Mouse (Mus musculus) right cerebral cortex, postnatal 4 days (tissue): ENCODE results near the gene Grik3.

Experiments
- DNase-seq: peaks from one replicate; pipeline ENCODE4 v3.0.0-alpha.2; 2022

Grik3 gene

GRCm38 (mm10) chr4:125490661-125491504 lies at the start of gene Grik3:
Gene Grik3 (plus strand): TSS chr4:125490700.
- DNase-seq: peak; percentile 37

DNA sequence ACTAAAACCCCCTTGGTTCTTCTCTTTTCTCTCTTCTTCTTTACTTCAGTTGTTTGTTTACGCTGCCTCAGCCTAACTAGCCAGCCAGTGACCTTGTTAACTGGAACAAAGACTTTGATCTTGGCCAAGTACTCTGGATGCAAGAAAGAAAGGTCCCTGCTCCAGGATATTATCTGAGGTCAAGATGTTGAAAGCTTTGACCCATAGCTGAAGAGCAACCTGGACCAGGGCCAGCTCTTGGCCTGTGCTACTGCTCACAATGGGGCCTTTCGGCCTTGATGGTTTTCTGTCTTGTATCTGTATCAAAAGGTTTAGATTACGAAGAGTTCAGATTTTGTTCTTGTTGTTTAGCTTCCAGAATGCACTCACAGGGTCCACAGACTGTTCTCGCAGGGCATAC lies 48.7 kb upstream of the Grik3 start:
- DNase-seq: no peak

DNA sequence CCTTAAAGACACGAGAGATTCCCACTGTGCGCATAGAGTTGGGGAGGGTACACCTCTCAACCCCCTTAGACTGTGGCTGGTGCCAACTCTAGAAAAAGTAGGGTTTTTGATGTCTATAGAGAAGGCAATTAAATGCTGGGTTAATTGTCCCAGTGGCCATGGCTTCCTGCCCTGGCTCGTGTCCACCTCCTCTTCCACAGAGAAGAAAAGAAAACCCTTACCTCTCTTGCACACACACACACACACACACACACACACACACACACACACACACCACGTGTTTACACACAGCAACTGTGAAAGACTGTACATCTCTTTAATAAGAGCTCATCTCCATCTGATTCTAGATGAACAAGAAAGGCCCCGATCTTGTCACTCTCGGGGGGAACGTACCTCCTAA lies 46.1 kb upstream of the Grik3 start:
- DNase-seq: no peak

- no peak for DNase-seq
Measured at GRCm38 (mm10) chr4:125450602-125451321, 39.7 kb upstream of the Grik3 start.

- no peak for DNase-seq
Measured at GRCm38 (mm10) chr4:125451821-125452220, 38.7 kb upstream of the Grik3 start.

- no peak for DNase-seq
Measured at GRCm38 (mm10) chr4:125456506-125456905, 34.0 kb upstream of the Grik3 start.

GRCm38 (mm10) chr4:125457152-125458093 lies 33.1 kb upstream of the Grik3 start:
- no peak for DNase-seq

DNA sequence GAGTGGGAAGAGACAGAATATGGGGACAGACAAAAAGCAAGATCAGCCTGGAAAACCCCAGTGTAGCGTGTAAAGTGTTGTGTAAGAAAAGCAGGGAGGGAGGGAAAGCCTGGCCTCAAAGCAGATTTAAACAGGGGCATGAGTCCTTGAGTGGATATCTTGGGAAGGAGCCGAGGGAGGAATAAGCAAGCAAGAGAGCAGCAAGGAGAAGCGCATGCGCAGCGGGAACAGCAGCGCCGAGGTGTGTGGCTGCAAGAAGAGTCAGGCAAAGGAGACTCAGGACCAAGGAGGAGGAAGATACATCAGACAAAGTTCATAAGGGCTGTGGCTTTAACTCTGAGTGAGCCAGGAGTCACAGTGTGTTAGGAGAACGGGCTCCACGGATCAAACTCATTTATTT lies 30.7 kb upstream of the Grik3 start:
- no peak for DNase-seq

DNA sequence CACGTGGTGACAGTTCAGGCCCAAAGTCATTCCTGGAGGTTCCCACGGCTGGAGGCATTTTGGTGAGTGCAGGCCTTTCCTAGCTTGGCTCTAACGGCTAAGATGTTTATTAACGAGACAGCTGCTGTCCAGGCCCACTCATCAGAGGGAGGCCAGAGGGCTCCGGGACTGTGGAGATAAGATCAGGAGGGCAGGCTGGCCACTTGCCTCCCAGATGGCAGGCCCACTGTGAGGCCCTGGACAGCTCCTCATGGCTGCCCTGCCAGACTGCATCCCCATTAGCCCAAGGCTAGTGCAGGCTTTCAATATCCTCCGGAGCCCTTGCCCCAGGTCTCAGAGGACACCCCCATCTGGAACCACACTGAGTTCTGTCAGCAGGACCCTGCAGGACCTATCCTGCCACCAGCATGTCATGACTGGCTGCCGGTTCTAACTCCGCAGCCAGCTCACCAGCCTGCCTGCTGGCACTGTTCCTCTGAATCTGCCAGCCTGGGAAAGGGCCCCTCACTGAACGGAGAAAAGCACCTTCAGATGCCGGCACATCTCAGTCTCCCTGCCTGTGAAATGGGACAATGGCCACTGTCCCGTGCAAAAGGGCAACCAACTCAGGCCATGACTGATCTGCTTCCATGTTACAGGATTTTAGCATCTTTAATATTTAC lies 20.7 kb upstream of the Grik3 start:
- no peak for DNase-seq

DNA sequence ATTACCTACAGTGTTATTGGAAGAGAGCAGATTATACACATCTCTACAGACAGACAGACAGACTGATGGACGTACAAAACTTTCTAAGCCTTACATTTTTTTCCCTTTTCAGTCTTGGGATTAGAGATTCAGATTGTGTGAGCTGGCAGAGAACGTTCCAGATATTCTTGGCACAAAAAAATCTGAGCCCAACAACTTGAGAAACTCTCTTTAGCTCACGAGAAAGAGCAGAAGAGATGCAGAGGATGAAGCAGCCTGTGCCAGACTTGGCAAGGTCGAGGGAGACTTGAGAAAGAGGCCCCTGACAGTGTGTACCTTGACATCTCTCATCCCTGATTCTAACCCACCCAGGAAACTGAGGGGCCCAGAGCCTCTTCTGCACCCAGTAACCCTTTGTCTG lies 15.6 kb upstream of the Grik3 start:
- no peak for DNase-seq

- DNase-seq: peak; percentile 59
Measured at GRCm38 (mm10) chr4:125478071-125478470, 12.4 kb upstream of the Grik3 start.

DNA sequence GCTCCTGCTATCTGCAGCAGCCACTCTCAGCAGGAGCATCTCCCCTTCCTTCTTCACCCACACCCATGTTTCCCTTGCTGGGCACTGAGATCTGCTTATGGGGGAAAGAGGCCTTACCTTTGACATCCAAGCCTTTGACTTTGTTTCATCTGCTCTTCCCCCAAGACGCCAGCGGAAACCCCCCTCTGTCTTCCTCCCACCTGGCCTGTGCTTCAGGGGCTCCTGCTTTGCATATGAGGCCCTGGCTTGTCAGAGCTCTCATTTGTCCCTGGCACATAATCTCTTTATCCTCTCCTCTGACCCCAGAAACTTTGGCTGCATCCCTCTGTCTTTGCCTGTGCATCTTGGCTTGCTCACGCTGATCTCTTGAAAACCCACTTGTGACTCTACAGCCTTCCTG lies 9.2 kb upstream of the Grik3 start:
- DNase-seq: no peak

DNA sequence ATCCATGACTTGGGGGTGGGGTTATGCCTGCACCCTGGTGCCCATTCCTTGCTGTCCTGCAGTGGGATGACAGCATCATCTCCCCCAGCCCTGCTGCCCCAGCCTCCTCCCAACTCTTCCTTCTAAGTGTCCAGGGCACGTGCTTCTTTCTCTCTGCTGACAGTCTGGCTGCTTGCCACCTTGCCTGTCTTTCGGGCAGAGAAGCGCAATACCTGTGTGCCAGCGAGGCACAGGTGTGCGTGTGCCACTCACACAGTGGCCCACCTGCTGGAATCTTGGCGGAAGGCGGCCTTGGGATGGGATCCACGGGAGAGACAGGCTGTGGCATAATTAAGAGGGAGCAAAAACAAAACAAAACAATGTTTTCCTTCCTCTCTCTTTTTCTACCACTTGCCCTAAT lies 6.4 kb upstream of the Grik3 start:
- no peak for DNase-seq

- no peak for DNase-seq
Measured at GRCm38 (mm10) chr4:125485416-125486239, 4.9 kb upstream of the Grik3 start.

DNA sequence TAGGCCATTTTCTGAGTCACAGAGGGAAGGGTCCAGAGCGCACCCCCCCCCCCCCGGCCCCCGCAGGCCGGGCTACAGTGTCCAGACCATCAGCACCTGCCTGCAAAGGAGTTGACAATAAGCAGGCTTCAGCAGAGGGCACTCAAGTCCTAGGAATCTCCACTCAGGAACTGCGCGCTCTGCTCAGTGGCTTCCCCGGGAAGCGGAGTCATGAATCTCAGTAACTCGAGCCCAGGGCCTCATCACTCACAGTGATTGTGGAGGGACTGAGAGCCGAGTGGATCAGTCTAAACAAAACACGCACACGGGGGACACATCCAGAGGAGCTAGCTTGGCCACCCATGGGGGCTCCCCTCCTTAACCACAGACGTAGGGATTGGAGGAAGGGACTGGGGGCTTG lies 3.9 kb upstream of the Grik3 start:
- peak; percentile 53 for DNase-seq

DNA sequence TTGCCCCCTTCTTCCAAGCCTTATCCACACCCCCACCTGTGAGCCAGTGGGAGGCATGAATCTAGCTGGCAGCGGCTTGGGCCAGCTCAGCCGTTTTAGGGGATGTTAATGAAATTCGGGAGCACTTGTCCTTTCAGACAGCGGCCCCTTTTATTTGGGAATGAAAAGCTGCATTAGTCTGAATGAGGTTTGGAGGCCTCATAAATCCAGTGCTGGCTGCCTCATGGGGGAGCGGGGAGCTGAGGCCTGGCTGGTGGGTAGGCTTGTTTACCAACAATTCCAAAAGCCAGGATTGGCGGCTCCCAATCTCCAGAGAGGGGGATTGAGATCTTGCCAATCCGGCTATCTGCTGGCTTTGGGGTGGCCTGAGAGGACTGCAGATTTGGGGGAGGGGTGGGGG lies 3.5 kb upstream of the Grik3 start:
- no peak for DNase-seq

GRCm38 (mm10) chr4:125488796-125489637 lies 1.5 kb upstream of the Grik3 start:
- no peak for DNase-seq

DNA sequence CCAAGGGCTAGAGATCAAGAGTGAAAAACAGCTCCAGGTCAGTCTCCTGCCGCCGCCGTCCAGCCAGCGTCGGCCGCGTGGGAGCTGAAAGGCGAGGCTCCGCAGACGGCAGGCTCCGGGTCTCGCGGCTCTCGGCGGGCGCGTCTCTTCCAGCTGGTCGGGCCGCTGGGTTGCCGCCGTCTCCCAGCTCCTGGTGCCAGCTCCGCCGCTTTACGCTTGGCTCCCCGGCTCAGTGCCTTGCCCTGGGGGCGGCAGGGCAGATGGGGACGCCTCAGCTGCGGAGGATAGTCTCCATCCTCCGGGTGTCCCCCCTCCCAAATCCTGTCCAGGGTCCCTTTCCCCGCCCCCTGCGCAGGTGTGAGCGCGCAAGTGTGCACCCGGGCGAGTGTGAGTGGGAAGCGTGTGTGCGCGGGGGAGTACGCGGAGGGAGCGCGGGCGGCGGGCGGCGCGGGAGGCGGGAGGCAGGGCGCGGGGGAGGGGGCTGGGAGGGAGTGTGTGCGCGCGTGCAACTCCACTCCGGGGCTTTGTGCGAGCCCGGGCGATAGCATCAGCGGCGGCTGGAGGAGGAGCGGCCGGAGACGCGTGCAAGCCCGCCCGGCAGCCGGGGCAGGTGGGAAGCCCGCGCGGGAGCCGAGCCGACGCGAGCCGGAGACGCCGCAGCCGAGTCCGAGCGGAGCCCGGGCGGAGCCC lies 454 bp upstream of the Grik3 start:
- peak; percentile 74 for DNase-seq

- no peak for DNase-seq
Measured at GRCm38 (mm10) chr4:125491505-125492121, 1.1 kb downstream of the Grik3 start.

- DNase-seq: no peak
Measured at GRCm38 (mm10) chr4:125492122-125492505, 1.6 kb downstream of the Grik3 start.
